ENCODE assay signal across 8 mouse cellular contexts in genomic region chr6:88758568-88759522, GRCm38 (mm10). TPM values are rescaled to one million over a fixed set of nuclear protein-coding genes. Genes with fewer than 3 reads are reported as not detected.
DNase-seq lines count a peak whose midpoint lies in the region; ATAC-seq and TF ChIP-seq lines count a peak whose summit lies in the region.

No protein-coding gene starts in this region.

- H3K9ac ChIP-seq in kidney, postnatal 0 days (ENCODE audit: low read depth, low read length): no peak overlapping the region

- H3K27ac ChIP-seq in kidney, postnatal 0 days: peak overlapping the region; percentile 47

- peak; percentile 58 for DNase-seq in gastrocnemius, adult 18-20 months (ENCODE audit: low spot score)
- no peak for DNase-seq in gastrocnemius, postnatal 4 days (ENCODE audit: low spot score in 2 of 2)
- no peak for DNase-seq in kidney, postnatal 0 days (ENCODE audit: low spot score)
- DNase-seq in natural killer cell, adult 2 months (ENCODE audit: low spot score in 2 of 2): no peak
- DNase-seq in embryo, embryonic 9.5 days (ENCODE audit: extremely low spot score): no peak
- no peak for DNase-seq in adipocyte (ENCODE audit: low spot score)

- H3K4me1 ChIP-seq in erythroblast, embryonic 14.5 days (ENCODE audit: control insufficient read depth): peaks cover 95% of the 10 kb centered on the region
- H3K4me1 ChIP-seq in kidney, postnatal 0 days (replicated peaks; ENCODE audit: insufficient read depth, low read length): peaks cover 9% of the 10 kb centered on the region; the same call in 1 of the 2 replicates
- peaks cover 83% of the 10 kb centered on the region for H3K4me1 ChIP-seq in megakaryocyte, embryonic 14.5 days

- 70% methylated on average over 10 of the region's 10 CpGs for WGBS in kidney, postnatal 0 days

- peak overlapping the region; percentile 54 for H3K4me3 ChIP-seq in erythroblast, embryonic 14.5 days (replicated peaks)
- no peak overlapping the region for H3K4me3 ChIP-seq in kidney, postnatal 0 days (replicated peaks; ENCODE audit: low read depth, low read length)
- peak overlapping the region; percentile 16 for H3K4me3 ChIP-seq in megakaryocyte, embryonic 14.5 days (replicated peaks)

- H3K9me3 ChIP-seq in erythroblast, embryonic 14.5 days (ENCODE audit: control insufficient read depth, low read length): no peaks in the 10 kb centered on the region
- H3K9me3 ChIP-seq in kidney, postnatal 0 days (replicated peaks; ENCODE audit: low read length): no peaks in the 10 kb centered on the region
- no peaks in the 10 kb centered on the region for H3K9me3 ChIP-seq in megakaryocyte, embryonic 14.5 days

- H3K36me3 ChIP-seq in erythroblast, embryonic 14.5 days (ENCODE audit: control insufficient read depth): peaks cover 99% of the 10 kb centered on the region
- no peaks in the 10 kb centered on the region for H3K36me3 ChIP-seq in kidney, postnatal 0 days (ENCODE audit: insufficient read depth, low read length)
- no peaks in the 10 kb centered on the region for H3K36me3 ChIP-seq in megakaryocyte, embryonic 14.5 days (replicated peaks; ENCODE audit: low read length)

- TF ChIP-seq CTCF in kidney, postnatal 0 days (IDR thresholded peaks at IDR 0.05; ENCODE audit: low read depth): 0 out of 2 replicates have a peak, but pooled peaks have one; percentile 2

- no peak for ATAC-seq in kidney, postnatal 0 days (replicated peaks; ENCODE audit: low FRiP score, low read depth)

- no peaks in the 10 kb centered on the region for H3K27me3 ChIP-seq in erythroblast, embryonic 14.5 days (ENCODE audit: control insufficient read depth)
- H3K27me3 ChIP-seq in kidney, postnatal 0 days (ENCODE audit: insufficient read depth, low read length): no peaks in the 10 kb centered on the region
- peaks cover 52% of the 10 kb centered on the region for H3K27me3 ChIP-seq in megakaryocyte, embryonic 14.5 days (replicated peaks)

- H3K4me2 ChIP-seq in kidney, postnatal 0 days (ENCODE audit: low read length): no peak overlapping the region

RNA-seq across cellular contexts. Expression of gene Mgll, which starts 34.6 kb away (rescaled TPM):
- 10 to 100 TPM; 25.2 to 45.8 TPM for total RNA-seq in gastrocnemius, adult 18-20 months (2021)
- total RNA-seq in gastrocnemius, postnatal 4 days (2021): 10 to 100 TPM; 70.3 to 74.3 TPM
- polyA plus RNA-seq in erythroblast, embryonic 14.5 days (2012): 28.7 and 42.4 TPM in 2 replicates
- polyA plus RNA-seq in kidney, postnatal 0 days (2015; fragmentation: Nextera tagmentation; extraction: Ambion mirVana): 43.6 and 51.4 TPM in 2 replicates
- 3.9 and 6.7 TPM in 2 replicates for polyA plus RNA-seq in megakaryocyte, embryonic 14.5 days (2012; ENCODE audit: insufficient read depth, low replicate concordance)
